Mouse (Mus musculus): Measurements from ENCODE around the gene Krtcap2.
"Not testable (repeated sequence)": the region's sequence is repeated elsewhere in the genome, so short reads cannot be mapped to it uniquely, and the experiment has no call there.

The Krtcap2 gene

DNA sequence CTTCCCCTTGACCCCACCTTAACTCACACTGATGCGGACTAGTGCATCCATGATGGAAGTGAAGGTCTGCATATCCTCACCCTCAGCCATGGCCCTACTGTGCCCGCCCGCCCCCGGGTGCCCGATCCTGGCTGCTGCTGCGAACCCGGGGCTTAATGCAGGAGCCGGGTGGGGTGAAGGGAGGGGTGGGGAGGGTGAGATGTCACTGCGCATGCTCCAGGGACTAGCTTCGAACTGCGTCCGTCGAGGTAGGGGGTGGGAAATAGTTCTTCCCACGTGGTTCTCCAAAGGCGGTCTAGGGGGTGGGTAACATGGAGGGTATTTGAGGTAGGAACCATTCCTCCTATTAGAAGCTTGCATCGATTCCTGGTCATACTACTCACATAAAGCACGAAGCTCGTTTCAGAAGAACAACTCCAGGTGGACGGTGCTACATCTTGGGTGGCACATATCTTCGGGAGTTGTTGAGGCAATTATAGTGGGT, at the start of gene Krtcap2:
Krtcap2 (plus strand) TSS at position 279 of the 484 bp plus-strand sequence.
- DNase-seq (ENCODE audit: low read depth, low spot score), result no peak

DNA sequence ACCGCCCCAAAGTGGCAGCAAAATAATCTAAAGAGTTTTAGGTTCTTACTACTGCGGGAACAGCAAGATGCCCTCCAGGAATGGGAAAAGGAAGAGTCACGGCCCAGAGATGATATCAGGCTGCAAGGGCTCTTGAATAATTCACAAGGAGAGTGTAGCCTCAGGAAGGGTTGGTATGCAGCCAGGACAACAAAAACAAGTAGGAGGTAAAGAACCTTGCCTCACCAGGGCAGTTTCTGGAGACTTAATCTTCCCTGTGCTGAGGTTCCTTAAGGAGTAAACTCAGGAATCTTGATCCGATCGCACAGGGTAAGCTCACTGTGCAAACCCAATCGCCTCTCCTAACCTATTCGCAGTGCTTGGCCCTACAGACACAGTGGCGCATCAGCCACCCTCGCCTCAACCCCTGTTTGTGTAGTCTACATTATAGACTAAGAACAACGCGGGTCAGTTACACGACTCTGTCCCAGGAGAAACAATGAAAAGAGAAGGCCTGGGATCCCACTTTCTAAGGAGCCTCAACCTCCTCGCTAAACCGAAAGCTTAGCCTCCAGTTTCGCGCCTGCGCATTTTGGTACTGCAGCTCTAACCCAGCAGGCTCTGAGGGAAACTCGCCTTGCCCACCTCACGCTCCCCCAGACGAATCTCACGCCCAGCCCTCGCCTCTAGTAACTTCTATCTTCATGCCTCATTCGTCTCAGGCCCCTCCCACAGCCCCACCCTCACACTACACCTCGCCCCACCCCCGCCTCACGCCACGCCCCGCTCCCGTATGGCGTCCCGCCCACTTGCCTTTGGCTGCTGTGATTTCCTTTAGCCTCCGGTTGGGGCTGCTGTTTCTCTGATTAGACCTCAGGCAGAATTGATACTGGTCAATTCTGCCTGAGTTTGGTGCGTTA, 49.5 kb upstream of the Krtcap2 start:
- DNase-seq (ENCODE audit: low read depth, low spot score), result peak; percentile 96

DNA sequence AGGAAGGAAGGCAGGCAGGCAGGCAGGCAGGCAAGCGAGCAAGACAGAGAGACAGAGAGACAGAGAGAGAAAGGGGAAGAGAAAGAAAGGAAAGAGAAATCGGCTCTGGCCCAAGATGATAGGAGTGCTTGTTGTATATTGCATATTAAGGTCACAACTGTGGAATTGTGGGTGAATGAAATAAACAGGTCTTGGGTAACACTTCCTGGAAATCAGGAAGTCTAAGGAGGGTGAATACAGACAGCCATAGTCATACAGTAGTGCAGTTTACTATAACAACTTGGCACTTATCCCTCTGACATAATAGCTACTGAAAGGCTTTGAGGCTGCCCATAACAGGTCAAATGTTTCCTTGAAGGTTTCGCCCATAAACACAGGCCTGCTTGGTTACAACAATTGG, 45.9 kb upstream of the Krtcap2 start:
- no peak for DNase-seq (ENCODE audit: low read depth, low spot score)

DNA sequence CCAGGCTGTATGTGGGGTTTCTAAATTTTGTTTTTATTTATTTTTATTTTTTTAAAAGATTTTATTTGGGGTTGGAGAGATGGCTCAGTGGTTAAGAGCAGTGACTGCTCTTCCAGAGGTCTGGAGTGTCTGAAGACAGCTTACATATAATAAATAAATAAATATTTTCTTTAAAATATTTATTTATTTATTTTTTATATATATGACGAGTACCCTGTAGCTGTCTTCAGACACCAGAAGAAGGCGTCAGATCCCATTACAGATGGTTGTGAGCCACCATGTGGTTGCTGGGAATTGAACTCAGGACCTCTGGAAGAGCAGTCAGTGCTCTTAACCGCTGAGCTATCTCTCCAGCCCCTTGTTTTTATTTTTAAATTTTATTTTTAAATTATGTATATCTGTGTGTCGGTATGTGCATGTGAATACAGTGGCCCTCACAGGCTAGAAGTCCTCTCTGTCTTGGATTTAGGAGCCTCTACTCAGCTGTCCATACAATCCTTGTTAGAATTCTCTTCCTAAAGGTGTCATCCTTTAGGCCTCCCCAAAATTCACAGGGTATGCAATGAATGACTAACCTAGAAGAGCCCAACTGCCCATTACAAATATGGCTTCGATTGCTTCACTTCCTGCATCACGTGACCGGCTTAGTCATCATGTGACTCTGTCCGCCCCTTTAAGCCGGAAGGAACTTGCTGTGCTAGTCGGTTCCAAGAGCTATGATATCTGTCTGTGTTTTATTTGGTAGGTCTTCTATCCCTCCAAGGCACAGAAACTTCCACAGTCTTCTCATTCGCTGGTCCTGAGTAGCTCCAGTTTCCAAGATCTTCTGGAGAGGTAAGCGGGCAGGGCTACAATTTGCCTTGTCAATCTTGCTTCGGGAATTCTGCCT, 43.3 kb upstream of the Krtcap2 start, which contains the start of gene Gba:
Gba (plus strand) TSS at position 676 of the 889 bp plus-strand sequence.
- peak; percentile 94 for DNase-seq (ENCODE audit: low read depth, low spot score)

DNA sequence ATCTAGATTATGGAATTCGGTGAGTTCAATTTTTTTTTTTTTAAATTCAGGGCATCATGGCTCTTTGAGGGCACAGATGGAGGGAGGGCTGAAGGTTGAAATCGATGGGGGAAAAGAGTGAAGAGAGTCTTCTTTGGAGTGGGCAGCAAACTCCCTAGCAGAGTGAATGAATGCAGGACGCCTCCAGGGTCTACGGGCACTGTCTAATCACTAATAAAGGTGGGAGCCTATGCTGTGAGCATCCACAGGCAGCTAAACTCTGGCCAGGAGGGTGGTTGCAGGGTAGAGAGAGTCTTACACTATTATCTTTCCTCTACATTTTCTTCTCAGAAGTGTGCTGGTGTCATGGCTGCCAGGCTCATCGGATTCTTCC, 42.6 kb upstream of the Krtcap2 start:
- no peak for DNase-seq (ENCODE audit: low read depth, low spot score)

DNA sequence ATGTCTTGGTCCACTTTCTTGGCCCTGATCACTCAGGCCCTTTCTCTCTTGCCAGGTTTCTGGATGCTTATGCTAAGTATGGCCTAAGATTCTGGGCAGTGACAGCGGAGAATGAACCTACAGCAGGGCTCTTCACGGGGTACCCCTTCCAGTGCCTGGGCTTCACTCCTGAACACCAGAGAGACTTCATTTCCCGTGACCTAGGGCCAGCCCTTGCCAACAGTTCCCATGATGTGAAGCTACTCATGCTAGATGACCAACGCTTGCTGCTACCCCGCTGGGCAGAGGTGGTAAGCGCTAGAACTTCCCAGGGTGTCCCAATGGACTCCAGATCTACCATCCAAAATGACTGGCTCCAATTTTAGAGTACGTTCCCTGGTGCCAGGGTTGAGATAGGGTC, 39.7 kb upstream of the Krtcap2 start:
- DNase-seq (ENCODE audit: low read depth, low spot score), result no peak

DNA sequence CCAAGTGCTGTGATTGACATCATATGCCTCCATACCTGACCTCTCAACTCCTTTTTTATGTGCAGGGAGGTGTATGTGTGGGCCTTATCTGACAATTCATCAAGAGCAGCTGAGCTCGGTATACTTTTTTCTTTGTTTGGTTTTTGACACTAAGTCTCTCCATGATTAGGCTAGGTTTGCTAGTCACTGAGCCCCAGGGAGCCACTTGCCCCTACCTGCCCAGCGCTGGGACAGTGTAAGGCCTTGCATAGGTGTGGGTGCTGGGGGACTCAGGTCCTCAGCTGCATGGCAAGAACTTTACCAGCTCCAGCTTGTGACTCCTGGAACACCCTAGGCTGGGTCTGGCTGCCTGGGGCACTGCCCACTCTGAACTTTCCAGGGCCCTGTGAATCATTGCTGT, 39.1 kb upstream of the Krtcap2 start:
- no peak for DNase-seq (ENCODE audit: low read depth, low spot score)

DNA sequence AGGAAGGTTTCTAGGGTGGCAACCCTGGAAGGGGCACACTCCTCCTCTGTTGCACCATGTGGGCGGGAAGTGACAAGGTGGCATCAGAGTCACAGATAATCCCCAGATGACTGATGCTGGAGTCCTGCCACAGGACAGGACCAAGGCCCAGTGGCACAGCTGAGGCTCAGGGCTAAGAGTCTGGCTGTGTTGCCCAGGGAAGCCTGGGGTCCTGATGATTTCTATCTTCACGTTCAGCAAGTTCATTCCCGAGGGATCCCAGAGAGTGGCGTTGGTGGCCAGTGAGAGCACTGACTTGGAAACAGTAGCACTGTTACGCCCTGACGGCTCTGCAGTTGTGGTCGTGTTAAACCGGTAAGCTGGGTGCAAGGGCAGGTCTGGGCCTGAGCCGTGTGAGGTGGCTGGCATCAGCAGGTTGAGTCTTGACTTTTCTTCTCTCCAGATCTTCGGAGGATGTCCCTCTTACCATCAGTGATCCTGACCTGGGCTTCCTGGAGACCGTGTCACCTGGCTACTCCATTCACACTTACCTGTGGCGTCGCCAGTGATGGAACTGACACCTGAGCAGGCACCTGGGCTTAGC, 37.6 kb upstream of the Krtcap2 start:
- DNase-seq (ENCODE audit: low read depth, low spot score), result no peak

DNA sequence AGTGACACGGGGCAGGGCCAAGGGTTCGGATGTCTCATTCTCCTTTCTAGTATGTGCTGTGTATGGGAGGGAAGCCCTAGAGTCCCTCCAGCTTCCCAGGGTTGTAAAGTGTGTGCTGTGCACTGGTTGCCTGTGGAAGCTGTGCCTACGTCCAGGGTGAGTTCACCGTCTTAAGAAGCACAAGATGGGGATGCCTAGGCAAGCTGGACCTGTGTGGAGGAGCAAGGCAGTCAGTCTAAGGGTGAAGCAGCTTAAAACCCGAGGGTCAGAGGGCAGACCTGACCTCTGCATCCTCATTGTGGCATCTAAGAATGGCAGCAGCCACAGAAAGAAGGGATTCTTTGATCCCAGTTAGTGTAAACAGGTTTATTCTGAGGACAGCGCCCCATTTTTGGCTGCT, 37.0 kb upstream of the Krtcap2 start:
- DNase-seq (ENCODE audit: low read depth, low spot score), result no peak

DNA sequence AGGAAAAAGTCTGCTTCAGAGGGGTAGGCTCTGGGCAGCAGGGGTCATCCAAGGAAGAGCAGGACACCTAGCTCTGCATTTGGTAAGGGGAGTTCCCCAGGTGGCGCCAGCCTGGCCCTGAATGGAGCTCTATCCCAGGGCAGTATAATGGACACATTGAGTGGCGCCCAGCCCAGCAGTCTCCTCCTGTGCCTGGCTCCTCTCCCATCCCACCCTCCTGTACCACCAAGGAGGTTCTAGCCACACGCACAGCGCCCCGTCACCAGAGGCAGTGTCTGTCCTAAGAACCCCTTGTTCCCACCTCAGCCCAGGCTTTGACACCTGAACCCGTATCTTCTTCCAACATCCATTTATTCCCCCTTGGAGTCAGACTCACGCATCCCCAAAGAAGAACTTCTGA, 36.0 kb upstream of the Krtcap2 start:
- DNase-seq (ENCODE audit: low read depth, low spot score), result no peak

DNA sequence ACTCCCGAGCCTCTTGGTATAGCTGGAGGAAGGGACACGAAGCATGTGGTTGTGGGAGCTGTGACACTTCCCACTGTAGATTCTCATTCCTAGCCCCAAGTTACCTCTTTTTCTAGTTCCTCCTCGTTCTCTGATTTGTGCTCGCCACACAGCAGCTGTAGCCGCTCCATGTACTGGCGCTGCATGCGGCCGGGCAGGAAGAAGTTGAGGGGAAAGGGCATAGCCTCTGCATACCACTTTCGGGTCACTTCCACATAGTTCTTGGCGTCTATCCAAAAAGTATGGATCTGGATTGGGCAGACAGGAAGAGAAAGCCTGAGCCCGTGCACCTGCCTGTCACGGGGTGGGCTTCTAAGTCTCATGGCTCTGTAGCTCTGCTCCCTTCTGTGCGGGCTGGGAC, 35.6 kb upstream of the Krtcap2 start:
- DNase-seq (ENCODE audit: low read depth, low spot score), result no peak

DNA sequence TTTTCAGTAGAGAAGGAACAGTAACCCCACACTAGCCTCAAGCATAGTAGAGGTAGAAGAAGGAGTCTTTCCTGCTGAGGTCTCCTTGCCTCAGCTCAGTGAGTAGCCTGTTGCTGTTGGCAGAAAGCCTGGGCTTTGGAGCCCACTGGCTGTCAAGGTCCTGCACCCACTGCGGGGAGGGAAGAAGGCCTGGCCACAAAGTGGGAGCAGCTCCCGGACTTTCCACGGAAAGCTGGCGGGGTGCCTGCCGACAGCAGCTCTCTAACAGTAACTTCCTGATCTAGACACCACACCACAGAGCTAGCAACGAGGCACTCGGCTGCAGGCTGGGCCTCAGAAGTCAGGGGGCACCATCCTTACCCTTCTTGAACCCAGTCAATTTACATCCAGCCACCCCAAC, 35.0 kb upstream of the Krtcap2 start:
- no peak for DNase-seq (ENCODE audit: low read depth, low spot score)

DNA sequence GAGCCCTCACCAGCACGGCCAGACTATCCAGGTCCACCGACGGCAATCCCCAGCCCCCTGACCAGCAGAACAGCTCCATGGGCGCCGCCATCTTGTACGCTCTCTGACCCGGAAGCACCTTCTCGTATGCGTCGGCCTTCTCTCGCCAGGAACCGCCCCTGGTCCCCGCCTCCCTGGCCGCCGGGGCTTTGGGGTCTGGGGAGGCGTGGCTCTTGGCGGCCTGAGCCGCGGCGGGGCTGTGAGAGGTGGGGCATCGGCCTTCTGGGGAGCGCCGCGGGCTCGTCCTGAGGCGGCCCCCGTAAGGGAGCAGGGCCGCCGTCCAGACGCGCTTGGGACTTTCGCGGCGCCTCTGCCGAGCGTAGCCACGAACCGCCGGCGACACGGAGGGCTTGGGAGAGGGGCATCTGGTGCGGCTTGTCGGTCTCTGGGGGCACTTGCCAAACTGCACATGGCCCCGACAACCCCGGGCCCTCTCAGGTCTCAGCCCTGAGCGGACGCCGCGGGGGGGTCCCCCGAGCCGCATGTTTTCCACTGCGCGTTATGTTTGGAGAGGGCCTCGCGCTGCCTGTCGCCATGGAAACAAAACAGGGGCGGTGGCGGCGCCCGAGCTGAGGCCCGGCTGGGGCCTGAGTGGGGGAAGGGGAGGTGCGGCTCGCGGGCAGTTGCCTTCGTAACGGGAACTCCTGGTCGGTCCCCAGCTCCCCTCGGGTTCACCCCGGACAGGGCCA, 31.8 kb upstream of the Krtcap2 start:
- DNase-seq (ENCODE audit: low read depth, low spot score), result peak; percentile 96

DNA sequence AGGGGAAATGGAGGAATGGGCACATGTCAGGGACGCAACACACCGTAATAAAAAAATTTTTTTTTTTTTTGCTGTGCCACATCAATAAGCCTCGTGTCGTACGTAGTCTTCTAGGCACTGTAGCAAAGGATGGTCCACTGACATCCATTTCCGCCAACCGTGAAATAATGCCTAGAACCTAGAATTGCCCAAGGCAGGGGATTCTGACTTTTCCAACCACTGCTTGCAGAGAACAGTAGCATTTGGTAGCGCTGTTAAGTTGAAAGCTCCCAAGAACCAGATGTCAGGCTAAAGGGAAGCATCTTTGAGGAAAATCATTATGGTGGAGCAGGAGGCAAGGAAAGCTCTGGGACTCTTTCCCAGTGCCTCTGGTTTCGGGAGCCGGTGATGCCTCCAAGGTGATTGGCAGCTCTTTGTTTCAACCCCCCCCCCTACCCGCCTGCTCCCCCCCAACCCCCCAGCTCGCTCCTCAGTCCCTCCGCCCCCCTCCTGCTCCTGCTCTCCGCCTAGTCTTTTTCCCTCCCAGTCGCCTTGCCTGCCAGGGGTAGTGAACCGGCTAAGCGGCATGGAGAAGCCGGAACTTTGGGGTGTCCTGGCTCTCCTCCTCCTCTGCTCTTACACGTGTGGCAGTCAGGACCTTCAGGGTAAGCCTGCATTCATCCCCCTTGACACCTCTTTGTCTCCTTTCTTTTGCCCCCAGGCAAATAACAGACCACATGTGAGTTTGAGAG, 30.9 kb upstream of the Krtcap2 start, which contains the start of gene Thbs3:
Thbs3 (plus strand) TSS at position 500 of the 731 bp plus-strand sequence.
- no peak for DNase-seq (ENCODE audit: low read depth, low spot score)

DNA sequence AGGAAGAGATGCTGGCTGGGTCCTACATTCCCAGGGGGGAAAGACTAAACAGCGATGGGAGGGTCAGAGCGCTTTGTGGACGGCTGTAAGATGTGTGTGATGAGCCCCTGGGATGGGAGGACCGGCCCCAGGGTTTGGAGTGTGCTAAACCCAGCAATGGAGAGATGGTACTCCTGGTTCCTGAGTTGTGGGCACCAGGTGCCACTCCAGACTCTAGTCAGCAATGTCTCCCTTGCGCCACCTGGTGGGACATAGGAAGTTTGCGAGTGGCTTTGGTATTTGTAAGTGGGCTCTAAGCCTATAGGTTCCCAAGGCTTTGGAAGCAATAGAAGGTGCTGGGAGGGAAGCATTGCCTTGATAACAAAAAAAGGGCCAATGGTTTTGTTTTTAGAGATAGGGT, 29.9 kb upstream of the Krtcap2 start:
- peak; percentile 92 for DNase-seq (ENCODE audit: low read depth, low spot score)

DNA sequence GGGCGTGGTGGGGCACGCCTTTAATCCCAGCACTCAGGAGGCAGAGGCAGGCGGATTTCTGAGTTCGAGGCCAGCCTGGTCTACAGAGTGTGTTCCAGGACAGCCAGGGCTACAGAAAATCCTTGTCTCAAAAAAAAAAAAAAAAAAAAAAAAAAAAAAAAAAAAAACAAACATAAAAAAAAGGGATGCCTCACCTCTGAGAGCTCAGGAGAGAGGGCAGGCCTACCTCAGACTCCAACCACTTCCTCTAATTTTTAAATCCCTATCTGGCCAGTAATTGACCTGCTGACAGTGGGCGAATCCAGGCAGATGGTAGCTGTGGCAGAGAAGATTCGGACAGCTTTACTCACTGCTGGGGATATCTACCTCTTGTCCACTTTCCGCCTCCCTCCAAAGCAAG, 29.4 kb upstream of the Krtcap2 start:
- not testable (repeated sequence) for DNase-seq (ENCODE audit: low read depth, low spot score)

DNA sequence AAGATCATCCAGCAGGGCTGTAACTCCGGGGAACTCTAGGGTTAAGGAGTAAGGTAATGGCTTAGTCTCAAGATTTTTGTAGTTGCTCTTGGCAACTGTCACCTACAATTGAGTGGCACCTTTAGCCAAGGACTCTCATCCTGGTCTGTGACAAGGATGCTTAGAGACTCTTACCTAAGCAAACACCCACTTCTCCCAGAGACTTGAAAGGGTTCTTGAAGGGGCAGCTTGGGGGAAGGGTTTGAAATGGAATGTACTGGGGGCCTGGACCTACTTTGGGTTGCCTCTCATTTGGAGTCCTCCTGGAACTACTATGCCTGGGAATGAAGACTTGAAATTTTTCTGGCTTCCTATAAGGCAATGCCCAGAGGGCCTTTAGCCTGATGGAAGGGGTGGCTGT, 27.5 kb upstream of the Krtcap2 start:
- no peak for DNase-seq (ENCODE audit: low read depth, low spot score)

DNA sequence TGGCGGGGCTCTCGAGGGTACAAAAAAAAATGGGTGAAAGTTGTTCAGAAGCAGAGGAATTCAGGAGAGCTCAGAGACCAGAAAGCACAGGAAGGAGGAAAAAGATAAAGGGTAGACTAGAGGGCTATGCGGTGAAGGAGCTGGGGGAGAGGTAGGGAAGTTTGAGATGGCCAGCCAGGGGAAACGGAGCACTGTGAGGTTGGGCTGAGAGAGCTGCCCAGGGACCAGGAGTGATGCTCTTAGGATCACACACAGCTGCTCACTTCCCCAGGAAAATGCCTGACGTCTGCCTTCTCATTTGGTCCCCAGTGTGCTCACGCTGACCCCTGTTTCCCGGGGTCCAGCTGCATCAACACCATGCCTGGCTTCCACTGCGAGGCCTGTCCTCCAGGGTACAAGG, 26.2 kb upstream of the Krtcap2 start:
- no peak for DNase-seq (ENCODE audit: low read depth, low spot score)

DNA sequence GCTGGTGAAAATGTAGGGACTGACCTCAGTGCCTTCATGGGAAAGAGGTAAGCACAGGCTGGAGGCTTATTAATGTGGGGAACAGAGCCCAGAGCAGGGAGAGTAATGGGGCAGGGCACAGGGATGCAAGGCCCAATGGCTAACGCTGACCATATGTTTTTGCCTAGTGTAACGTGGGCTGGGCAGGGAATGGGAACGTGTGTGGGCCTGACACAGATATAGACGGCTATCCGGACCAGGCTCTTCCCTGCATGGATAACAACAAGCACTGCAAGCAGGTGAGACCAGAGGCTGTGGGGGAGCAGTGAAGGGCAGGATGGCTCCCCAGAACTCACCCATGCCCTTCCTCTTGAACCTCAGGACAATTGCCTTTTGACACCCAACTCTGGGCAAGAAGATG, 24.6 kb upstream of the Krtcap2 start:
- DNase-seq (ENCODE audit: low read depth, low spot score), result no peak

DNA sequence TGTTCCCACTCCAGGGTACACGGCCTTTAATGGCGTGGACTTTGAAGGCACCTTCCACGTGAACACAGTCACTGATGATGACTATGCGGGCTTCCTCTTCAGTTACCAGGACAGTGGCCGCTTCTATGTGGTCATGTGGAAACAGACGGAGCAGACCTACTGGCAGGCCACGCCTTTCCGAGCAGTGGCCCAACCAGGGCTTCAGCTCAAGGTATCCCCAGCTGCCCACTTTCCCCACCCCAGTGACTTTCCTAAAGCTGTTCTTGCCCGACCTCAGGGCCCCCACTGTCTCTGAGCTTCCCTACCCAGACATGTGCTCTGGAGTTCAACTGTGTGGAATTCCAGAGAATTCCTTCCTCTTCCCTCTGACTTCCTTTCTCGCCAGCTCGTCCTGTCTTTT, 21.0 kb upstream of the Krtcap2 start:
- DNase-seq (ENCODE audit: low read depth, low spot score), result no peak
